Mouse (Mus musculus): ENCODE data around the gene Mxd1.

The Mxd1 gene

GRCm38 (mm10) chr6:86668580-86669239 is at the start of gene Mxd1:
Gene Mxd1, minus strand, starts transcription at chr6:86669161.
- no peak for DNase-seq (ENCODE audit: low read depth, low spot score)

GRCm38 (mm10) chr6:86708072-86708774 is 39.3 kb upstream of the Mxd1 start:
- DNase-seq (ENCODE audit: low read depth, low spot score): no peak

GRCm38 (mm10) chr6:86702577-86702976 is 33.6 kb upstream of the Mxd1 start:
- no peak for DNase-seq (ENCODE audit: low read depth, low spot score)

- DNase-seq (ENCODE audit: low read depth, low spot score): no peak
Measured at GRCm38 (mm10) chr6:86697903-86698302, 28.9 kb upstream of the Mxd1 start.

GRCm38 (mm10) chr6:86696213-86696612 is 27.3 kb upstream of the Mxd1 start:
- no peak for DNase-seq (ENCODE audit: low read depth, low spot score)

- DNase-seq (ENCODE audit: low read depth, low spot score): peak; percentile 72
Measured at GRCm38 (mm10) chr6:86694465-86694864, 25.5 kb upstream of the Mxd1 start.

GRCm38 (mm10) chr6:86689671-86690070 is 20.7 kb upstream of the Mxd1 start:
- no peak for DNase-seq (ENCODE audit: low read depth, low spot score)

GRCm38 (mm10) chr6:86686971-86687370 is 18.0 kb upstream of the Mxd1 start:
- no peak for DNase-seq (ENCODE audit: low read depth, low spot score)

- DNase-seq (ENCODE audit: low read depth, low spot score): no peak
Measured at GRCm38 (mm10) chr6:86684655-86685011, 15.7 kb upstream of the Mxd1 start.

- peak; percentile 95 for DNase-seq (ENCODE audit: low read depth, low spot score)
Measured at GRCm38 (mm10) chr6:86683872-86684654, 15.1 kb upstream of the Mxd1 start, which contains the start of gene Snrnp27. Gene Snrnp27, minus strand, starts transcription at chr6:86684522.

- DNase-seq (ENCODE audit: low read depth, low spot score): no peak
Measured at GRCm38 (mm10) chr6:86681289-86681688, 12.3 kb upstream of the Mxd1 start.

- DNase-seq (ENCODE audit: low read depth, low spot score): peak; percentile 33
Measured at GRCm38 (mm10) chr6:86678341-86678740, 9.4 kb upstream of the Mxd1 start.

- peak; percentile 76 for DNase-seq (ENCODE audit: low read depth, low spot score)
Measured at GRCm38 (mm10) chr6:86670873-86671272, 1.9 kb upstream of the Mxd1 start.

- DNase-seq (ENCODE audit: low read depth, low spot score): peak; percentile 100
Measured at GRCm38 (mm10) chr6:86669240-86669727, 323 bp upstream of the Mxd1 start.

- DNase-seq (ENCODE audit: low read depth, low spot score): peak; percentile 19
Measured at GRCm38 (mm10) chr6:86667061-86667460, 1.9 kb downstream of the Mxd1 start.

- peak; percentile 87 for DNase-seq (ENCODE audit: low read depth, low spot score)
Measured at GRCm38 (mm10) chr6:86665560-86666307, 3.2 kb downstream of the Mxd1 start.

GRCm38 (mm10) chr6:86665076-86665475 is 3.9 kb downstream of the Mxd1 start:
- no peak for DNase-seq (ENCODE audit: low read depth, low spot score)

GRCm38 (mm10) chr6:86660161-86660877 is 8.6 kb downstream of the Mxd1 start:
- DNase-seq (ENCODE audit: low read depth, low spot score): no peak

GRCm38 (mm10) chr6:86658501-86658900 is 10.5 kb downstream of the Mxd1 start:
- no peak for DNase-seq (ENCODE audit: low read depth, low spot score)

- peak; percentile 77 for DNase-seq (ENCODE audit: low read depth, low spot score)
Measured at GRCm38 (mm10) chr6:86654270-86654916, 14.6 kb downstream of the Mxd1 start.
